Mouse (Mus musculus): ENCODE results near the gene Spock2. TPM values are rescaled to one million over a fixed set of nuclear protein-coding genes. Genes with fewer than 3 reads are reported as not detected.

Spock2 gene
- polyA plus RNA-seq, 1 experiment from 2014 or later: 0.09 TPM

DNA sequence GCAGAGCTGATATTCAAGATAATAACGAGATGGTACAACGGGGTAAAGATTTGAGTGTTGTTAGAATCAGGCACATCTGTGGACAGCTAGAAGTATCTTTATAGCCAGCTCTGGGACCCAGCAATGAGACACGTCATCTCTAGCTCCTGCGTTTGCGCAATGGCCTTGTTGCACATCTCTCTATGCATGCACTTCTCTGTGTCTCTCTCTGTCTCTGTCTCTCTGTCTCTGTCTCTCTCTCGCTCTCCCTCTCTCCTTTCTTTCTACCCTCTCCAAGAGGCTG is 56.9 kb downstream of the Spock2 start:
- ATAC-seq (no peak), DNase-seq (no peak)
- no peak overlapping the region for H3K4me2 ChIP-seq (ENCODE audit: low read depth, low read length)
- 76% methylated on average over 6 of the region's 6 CpGs for WGBS (ENCODE audit: insufficient replicate concordance)
- H3K9me3 ChIP-seq (ENCODE audit: low read length): no peaks in the 10 kb centered on the region
- H3K9ac ChIP-seq (replicated peaks): no peak overlapping the region
- TF ChIP-seq CTCF (IDR thresholded peaks at IDR 0.05; ENCODE audit: low read depth) (no peak), EP300 (IDR thresholded peaks at IDR 0.05; ENCODE audit: low read depth) (no peak)
- H3K36me3 ChIP-seq (replicated peaks; ENCODE audit: insufficient read depth, low read length): no peaks in the 10 kb centered on the region
- peak overlapping the region; percentile 34; the same call in 1 of the 2 replicates for H3K27ac ChIP-seq (ENCODE audit: low read depth)
- H3K4me3 ChIP-seq (ENCODE audit: low read depth, low read length): no peak overlapping the region
- H3K4me1 ChIP-seq (ENCODE audit: insufficient read depth): no peaks in the 10 kb centered on the region
- no peaks in the 10 kb centered on the region for H3K27me3 ChIP-seq (ENCODE audit: insufficient read depth, low read length)

- WGBS (ENCODE audit: insufficient replicate concordance): 66% methylated on average over 1 of the region's 1 CpGs
Measured at GRCm38 (mm10) chr10:60164869-60165268, 58.9 kb downstream of the Spock2 start.

DNA sequence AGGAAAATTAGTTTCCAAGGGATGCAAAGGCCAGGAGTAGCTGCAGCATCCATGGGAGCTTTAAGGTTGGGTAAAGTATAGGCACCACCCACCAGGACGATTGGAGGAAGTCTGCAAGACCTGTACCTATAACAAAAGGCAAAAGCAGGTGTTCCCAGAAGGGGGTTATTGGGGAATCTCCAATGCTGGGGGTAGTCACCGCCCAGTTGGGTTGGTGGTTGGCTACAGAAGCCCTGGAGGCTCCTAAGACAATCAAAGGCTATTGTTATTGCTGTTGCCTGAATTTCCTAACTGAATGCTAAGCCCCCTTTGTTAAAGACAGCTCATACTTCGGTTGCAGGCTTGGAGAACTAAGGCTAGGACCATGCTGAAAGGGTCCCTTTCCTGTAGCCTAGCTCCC is 60.0 kb downstream of the Spock2 start:
- no peaks in the 10 kb centered on the region for H3K9me3 ChIP-seq (ENCODE audit: low read length)
- no peak overlapping the region for H3K4me2 ChIP-seq (ENCODE audit: low read depth, low read length)
- no peak for TF ChIP-seq EP300 (IDR thresholded peaks at IDR 0.05; ENCODE audit: low read depth)
- no peak for TF ChIP-seq CTCF (IDR thresholded peaks at IDR 0.05; ENCODE audit: low read depth)
- H3K27ac ChIP-seq (ENCODE audit: low read depth): no peak overlapping the region
- H3K36me3 ChIP-seq (replicated peaks; ENCODE audit: insufficient read depth, low read length): no peaks in the 10 kb centered on the region
- 56% methylated on average over 3 of the region's 3 CpGs for WGBS (ENCODE audit: insufficient replicate concordance)
- DNase-seq: no peak
- H3K9ac ChIP-seq (replicated peaks): no peak overlapping the region
- no peak overlapping the region for H3K4me3 ChIP-seq (ENCODE audit: low read depth, low read length)
- no peak for ATAC-seq
- H3K27me3 ChIP-seq (ENCODE audit: insufficient read depth, low read length): no peaks in the 10 kb centered on the region
- H3K4me1 ChIP-seq (ENCODE audit: insufficient read depth): no peaks in the 10 kb centered on the region

More at GRCm38 (mm10) chr10:60164869-60165268, 58.9 kb downstream of the Spock2 start:
- no peak for ATAC-seq
- no peaks in the 10 kb centered on the region for H3K9me3 ChIP-seq (ENCODE audit: low read length)
- no peak overlapping the region for H3K4me3 ChIP-seq (ENCODE audit: low read depth, low read length)
- TF ChIP-seq EP300 (IDR thresholded peaks at IDR 0.05; ENCODE audit: low read depth): no peak
- TF ChIP-seq CTCF (IDR thresholded peaks at IDR 0.05; ENCODE audit: low read depth): no peak
- no peaks in the 10 kb centered on the region for H3K4me1 ChIP-seq (ENCODE audit: insufficient read depth)
- no peak overlapping the region for H3K9ac ChIP-seq (replicated peaks)
- H3K4me2 ChIP-seq (ENCODE audit: low read depth, low read length): no peak overlapping the region
- H3K27ac ChIP-seq (ENCODE audit: low read depth): no peak overlapping the region
- no peaks in the 10 kb centered on the region for H3K27me3 ChIP-seq (ENCODE audit: insufficient read depth, low read length)
- no peaks in the 10 kb centered on the region for H3K36me3 ChIP-seq (replicated peaks; ENCODE audit: insufficient read depth, low read length)
- DNase-seq: no peak

DNA sequence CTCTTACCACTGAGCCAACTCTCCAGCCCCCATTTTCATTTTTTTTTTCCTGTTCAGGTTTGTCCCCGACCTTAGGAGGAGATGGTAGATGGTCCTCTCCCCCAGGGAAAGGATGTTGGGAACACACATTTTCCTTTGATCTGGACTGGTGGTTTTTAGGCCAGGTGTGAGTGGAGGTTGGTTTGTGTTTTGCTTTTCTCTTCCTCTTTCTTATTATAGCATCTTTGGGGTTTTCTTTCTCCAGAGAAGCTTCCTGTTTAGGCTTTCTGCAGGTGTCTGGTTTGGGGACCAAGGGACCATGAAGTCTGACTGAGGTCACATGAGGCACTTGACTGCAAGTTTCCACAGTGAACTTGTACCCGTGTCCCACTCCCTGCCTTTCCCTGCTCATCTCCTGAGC is 62.3 kb downstream of the Spock2 start:
- no peak overlapping the region for H3K4me3 ChIP-seq (ENCODE audit: low read depth, low read length)
- no peak for TF ChIP-seq CTCF (IDR thresholded peaks at IDR 0.05; ENCODE audit: low read depth)
- peak; percentile 72 for TF ChIP-seq EP300 (IDR thresholded peaks at IDR 0.05; ENCODE audit: low read depth)
- H3K27me3 ChIP-seq (ENCODE audit: insufficient read depth, low read length): no peaks in the 10 kb centered on the region
- H3K4me1 ChIP-seq (ENCODE audit: insufficient read depth): no peaks in the 10 kb centered on the region
- WGBS (ENCODE audit: insufficient replicate concordance): 26% methylated on average over 2 of the region's 2 CpGs
- ATAC-seq: peak; percentile 13; the same call in 1 of the 2 replicates
- peak overlapping the region; percentile 85 for H3K27ac ChIP-seq (ENCODE audit: low read depth)
- no peak overlapping the region for H3K4me2 ChIP-seq (ENCODE audit: low read depth, low read length)
- H3K9me3 ChIP-seq (ENCODE audit: low read length): no peaks in the 10 kb centered on the region
- no peak for DNase-seq
- no peak overlapping the region for H3K9ac ChIP-seq (replicated peaks)
- H3K36me3 ChIP-seq (replicated peaks; ENCODE audit: insufficient read depth, low read length): no peaks in the 10 kb centered on the region

DNA sequence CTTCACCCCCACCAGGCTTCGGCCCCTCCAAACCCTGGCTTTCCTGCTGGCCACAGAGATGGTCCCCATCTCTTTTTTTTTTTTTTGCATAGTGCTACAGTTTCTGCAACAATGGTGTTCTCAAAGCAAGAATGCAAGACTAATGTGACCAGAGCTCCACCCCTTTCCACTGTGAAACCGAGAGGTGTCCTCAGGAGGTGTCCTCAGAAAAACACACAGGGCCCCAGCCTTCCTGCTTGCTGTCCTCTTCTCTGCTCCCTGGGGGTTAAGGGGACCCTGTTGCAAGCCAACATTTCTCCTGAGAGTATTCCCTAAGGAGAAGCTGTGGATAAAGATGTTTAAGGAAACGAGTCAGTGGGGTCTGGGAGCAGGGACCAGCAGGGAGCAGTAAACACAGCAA is 62.9 kb downstream of the Spock2 start:
- H3K27ac ChIP-seq (ENCODE audit: low read depth): peak overlapping the region; percentile 85
- no peak for ATAC-seq

DNA sequence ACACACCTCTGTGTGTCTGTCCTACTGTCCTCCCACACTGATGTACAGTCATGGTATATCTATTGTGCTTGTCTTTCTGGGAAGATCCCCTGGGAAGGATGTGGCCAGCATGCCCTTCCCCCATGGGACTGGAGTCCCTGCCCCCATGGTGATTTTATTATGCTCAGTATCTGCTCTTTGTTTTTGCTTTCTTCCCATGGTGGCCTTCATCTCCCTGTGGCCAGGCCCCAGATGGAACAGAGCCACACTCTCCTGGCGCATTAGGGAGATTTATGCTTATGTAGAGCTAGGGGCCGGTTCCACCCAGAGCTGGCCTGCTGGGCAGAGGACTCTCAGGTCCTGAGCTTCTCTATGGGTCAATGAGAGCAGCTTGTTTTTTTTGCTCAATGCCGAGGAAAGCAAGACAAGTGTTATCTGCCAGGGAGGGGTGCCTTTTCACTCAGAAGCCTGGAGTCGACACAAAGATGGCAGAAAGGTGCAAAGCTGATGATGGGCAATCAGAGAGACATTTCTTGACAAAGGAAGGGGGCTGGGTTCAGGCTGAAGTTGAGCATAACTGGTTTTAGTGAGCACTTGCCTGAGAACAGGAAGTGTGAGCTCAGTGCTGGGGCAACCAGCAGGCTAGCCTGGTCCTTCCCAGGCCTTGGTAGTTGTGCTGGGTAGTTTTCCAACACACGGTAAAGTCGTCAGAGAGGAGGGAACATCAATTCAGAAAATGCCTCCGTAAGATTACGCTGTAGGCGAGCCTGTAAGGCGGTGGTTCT is 64.5 kb downstream of the Spock2 start:
- no peaks in the 10 kb centered on the region for H3K4me1 ChIP-seq (ENCODE audit: insufficient read depth)
- no peak for ATAC-seq
- TF ChIP-seq CTCF (IDR thresholded peaks at IDR 0.05; ENCODE audit: low read depth) (no peak), EP300 (IDR thresholded peaks at IDR 0.05; ENCODE audit: low read depth) (no peak)
- H3K4me2 ChIP-seq (ENCODE audit: low read depth, low read length): no peak overlapping the region
- H3K27ac ChIP-seq (ENCODE audit: low read depth): peak overlapping the region; percentile 62
- H3K9me3 ChIP-seq (ENCODE audit: low read length): no peaks in the 10 kb centered on the region
- H3K27me3 ChIP-seq (ENCODE audit: insufficient read depth, low read length): no peaks in the 10 kb centered on the region
- H3K36me3 ChIP-seq (replicated peaks; ENCODE audit: insufficient read depth, low read length): no peaks in the 10 kb centered on the region
- 73% methylated on average over 10 of the region's 10 CpGs for WGBS (ENCODE audit: insufficient replicate concordance)
- H3K4me3 ChIP-seq (ENCODE audit: low read depth, low read length): no peak overlapping the region
- no peak overlapping the region for H3K9ac ChIP-seq (replicated peaks)
- DNase-seq: no peak

More for the DNA sequence above, 62.9 kb downstream of the Spock2 start:
- no peak overlapping the region for H3K9ac ChIP-seq (replicated peaks)
- H3K27me3 ChIP-seq (ENCODE audit: insufficient read depth, low read length): no peaks in the 10 kb centered on the region
- no peak overlapping the region for H3K4me3 ChIP-seq (ENCODE audit: low read depth, low read length)
- whole genome bisulfite sequencing (ENCODE audit: insufficient replicate concordance): 58% methylated on average over 3 of the region's 3 CpGs
- DNase-seq: no peak
- H3K4me1 ChIP-seq (ENCODE audit: insufficient read depth): no peaks in the 10 kb centered on the region
- TF ChIP-seq CTCF (IDR thresholded peaks at IDR 0.05; ENCODE audit: low read depth): no peak
- TF ChIP-seq EP300 (IDR thresholded peaks at IDR 0.05; ENCODE audit: low read depth): no peak
- no peak overlapping the region for H3K4me2 ChIP-seq (ENCODE audit: low read depth, low read length)
- H3K36me3 ChIP-seq (replicated peaks; ENCODE audit: insufficient read depth, low read length): no peaks in the 10 kb centered on the region
- H3K9me3 ChIP-seq (ENCODE audit: low read length): no peaks in the 10 kb centered on the region
